ENCODE assay signal across 8 mouse cellular contexts in genomic region chr10:20311918-20312735, GRCm38 (mm10). TPM values are rescaled to one million over a fixed set of nuclear protein-coding genes. Genes with fewer than 3 reads are reported as not detected.
DNase-seq lines count a peak whose midpoint lies in the region; ATAC-seq and TF ChIP-seq lines count a peak whose summit lies in the region.

Gene Bclaf1, plus strand, starts transcription at chr10:20312469.

- WGBS in hindbrain, embryonic 10.5 days, result under 1% methylated on average over 84 of the region's 84 CpGs
- WGBS in lung, postnatal 0 days, result 1% methylated on average over 76 of the region's 84 CpGs

- peaks cover 17% of the 10 kb centered on the region for H3K36me3 ChIP-seq in hindbrain, embryonic 10.5 days
- H3K36me3 ChIP-seq in lung, postnatal 0 days (ENCODE audit: insufficient read depth, low read length), result no peaks in the 10 kb centered on the region

- no peaks in the 10 kb centered on the region for H3K27me3 ChIP-seq in hindbrain, embryonic 10.5 days (ENCODE audit: insufficient read depth, poor library complexity, severe bottlenecking)
- no peaks in the 10 kb centered on the region for H3K27me3 ChIP-seq in lung, postnatal 0 days (replicated peaks; ENCODE audit: insufficient read depth, low read length)

- ATAC-seq in frontal cortex, adult (ENCODE audit: low TSS enrichment), result peak; percentile 94
- ATAC-seq in lung, postnatal 0 days, result peak; percentile 98

- no peak for TF ChIP-seq CTCF in lung, postnatal 0 days (IDR thresholded peaks at IDR 0.05)

- peak within 1 kb of the TSS; percentile 73 for H3K4me2 ChIP-seq in lung, postnatal 0 days (replicated peaks; ENCODE audit: low read depth, low read length)

- H3K9me3 ChIP-seq in hindbrain, embryonic 10.5 days, result no peaks in the 10 kb centered on the region
- H3K9me3 ChIP-seq in lung, postnatal 0 days (ENCODE audit: low read length), result no peaks in the 10 kb centered on the region

- TF ChIP-seq EP300 in lung, postnatal 0 days (IDR thresholded peaks at IDR 0.05), result peak; percentile 88

- peak within 1 kb of the TSS; percentile 77 for H3K4me3 ChIP-seq in hindbrain, embryonic 10.5 days
- H3K4me3 ChIP-seq in lung, postnatal 0 days (ENCODE audit: low read depth, low read length), result peak within 1 kb of the TSS; percentile 80

- peak within 1 kb of the TSS; percentile 86 for H3K9ac ChIP-seq in lung, postnatal 0 days (replicated peaks; ENCODE audit: low read depth)

- peak within 1 kb of the TSS; percentile 99 for H3K27ac ChIP-seq in hindbrain, embryonic 10.5 days
- peak within 1 kb of the TSS; percentile 99 for H3K27ac ChIP-seq in lung, postnatal 0 days (ENCODE audit: low read length)

- H3K4me1 ChIP-seq in hindbrain, embryonic 10.5 days (replicated peaks), result peaks cover 22% of the 10 kb centered on the region
- H3K4me1 ChIP-seq in lung, postnatal 0 days (ENCODE audit: insufficient read depth, low read depth, low read length), result peaks cover 4% of the 10 kb centered on the region; the same call in 1 of the 2 replicates

- peak; percentile 100 for DNase-seq in MN1 (ENCODE audit: low spot score)
- DNase-seq in cerebellum, adult 9-10 months, result peak; percentile 99
- DNase-seq in hindbrain, embryonic 10.5 days (ENCODE audit: low spot score), result peak; percentile 100
- peak; percentile 99 for DNase-seq in layer of hippocampus, adult 9-11 months
- peak; percentile 100 for DNase-seq in lung, postnatal 0 days (ENCODE audit: low spot score)
- DNase-seq in ovary, postnatal 14 days (ENCODE audit: low spot score), result peak; percentile 98
- DNase-seq in thymus, postnatal 14 days, result peak; percentile 100

RNA-seq across cellular contexts. Expression of gene Bclaf1, which starts in this region (rescaled TPM):
- 124 and 155 TPM in 2 replicates for polyA plus RNA-seq in hindbrain, embryonic 10.5 days (2016; fragmentation: Nextera tagmentation; extraction: Ambion mirVana)
- polyA plus RNA-seq in lung, postnatal 0 days (2015; fragmentation: Nextera tagmentation; extraction: Ambion mirVana), result 54.2 and 60.5 TPM in 2 replicates

Comparison
In these comparisons a context has a peak if more than half of its experiments do, and no peak if none do; other contexts are left out.
1. Peak in every context shown above with its lines: DNase-seq, ATAC-seq, H3K4me3 ChIP-seq and H3K27ac ChIP-seq.